Mouse (Mus musculus): Measurements from ENCODE around the gene Ak2. TPM values are rescaled to one million over a fixed set of nuclear protein-coding genes. Genes with fewer than 3 reads are reported as not detected.

Ak2 gene
- polyA plus RNA-seq, 1 experiment from 2014 or later: 64.7 TPM

DNA sequence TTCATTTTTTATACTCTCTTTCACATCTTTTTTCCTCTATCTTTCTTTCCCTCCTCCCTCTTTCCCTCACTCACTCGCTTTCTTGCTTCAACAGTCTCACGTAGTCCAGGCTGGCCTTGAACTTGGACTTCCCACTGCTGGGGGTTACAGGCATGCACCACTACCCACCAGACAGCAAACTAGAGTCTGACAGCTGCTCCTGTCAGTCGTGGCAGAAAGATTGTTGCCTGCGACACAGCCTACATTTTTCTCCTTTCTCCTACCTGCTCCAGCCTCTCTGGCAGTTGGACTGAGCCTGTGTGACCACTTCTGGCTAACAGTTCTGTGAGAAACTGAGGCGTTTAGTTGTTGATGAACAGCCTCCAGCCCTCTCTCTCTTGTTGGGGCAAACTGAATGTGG, 63.8 kb downstream of the Ak2 start:
- H3K36me3 ChIP-seq (ENCODE audit: inconsistent target): no peaks in the 10 kb centered on the region
- H3K4me3 ChIP-seq (ENCODE audit: inconsistent target): no peak overlapping the region
- H3K79me2 ChIP-seq (ENCODE audit: inconsistent target): peaks cover 21% of the 10 kb centered on the region
- WGBS (ENCODE audit: missing documents): 95% methylated on average over 3 of the region's 5 CpGs
- no peak overlapping the region for H3K27ac ChIP-seq

DNA sequence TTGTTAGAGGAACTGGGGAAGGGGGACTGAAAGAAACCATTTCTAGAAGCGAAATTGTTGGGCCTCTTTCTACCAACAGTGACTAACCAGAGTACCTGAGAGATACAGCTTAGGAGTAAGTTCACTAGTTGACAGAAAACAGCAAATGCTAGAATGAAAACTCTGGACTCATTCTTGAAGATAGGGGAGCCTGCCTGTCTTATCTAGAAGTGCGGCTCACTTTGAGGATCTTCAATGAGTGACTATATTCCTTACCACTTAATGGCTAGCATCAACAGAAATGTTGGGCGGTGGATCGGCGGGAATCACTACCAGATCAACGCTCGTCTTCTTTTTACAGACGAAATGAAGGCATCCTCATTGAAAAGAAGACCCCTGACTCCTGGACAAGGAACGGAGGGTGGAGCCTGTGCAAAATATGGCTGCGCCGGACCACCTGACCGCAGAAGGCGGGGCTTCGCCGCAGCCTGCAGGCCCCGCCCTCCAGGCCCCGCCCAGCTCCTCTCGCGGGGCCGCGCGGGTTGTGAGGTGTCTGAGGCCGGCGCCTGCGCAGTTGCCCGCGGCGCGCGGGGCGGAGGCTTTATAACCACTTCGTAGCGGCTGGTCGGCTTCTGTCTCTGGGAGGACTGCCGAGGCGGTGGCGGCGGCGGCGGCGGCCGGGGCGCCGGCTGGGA, 65.9 kb downstream of the Ak2 start:
- no peak overlapping the region for H3K27ac ChIP-seq
- peaks cover 42% of the 10 kb centered on the region for H3K79me2 ChIP-seq (ENCODE audit: inconsistent target)
- 5% methylated on average over 43 of the region's 44 CpGs for WGBS (ENCODE audit: missing documents)
- H3K4me3 ChIP-seq (ENCODE audit: inconsistent target): peak overlapping the region; percentile 26
- H3K36me3 ChIP-seq (ENCODE audit: inconsistent target): no peaks in the 10 kb centered on the region

DNA sequence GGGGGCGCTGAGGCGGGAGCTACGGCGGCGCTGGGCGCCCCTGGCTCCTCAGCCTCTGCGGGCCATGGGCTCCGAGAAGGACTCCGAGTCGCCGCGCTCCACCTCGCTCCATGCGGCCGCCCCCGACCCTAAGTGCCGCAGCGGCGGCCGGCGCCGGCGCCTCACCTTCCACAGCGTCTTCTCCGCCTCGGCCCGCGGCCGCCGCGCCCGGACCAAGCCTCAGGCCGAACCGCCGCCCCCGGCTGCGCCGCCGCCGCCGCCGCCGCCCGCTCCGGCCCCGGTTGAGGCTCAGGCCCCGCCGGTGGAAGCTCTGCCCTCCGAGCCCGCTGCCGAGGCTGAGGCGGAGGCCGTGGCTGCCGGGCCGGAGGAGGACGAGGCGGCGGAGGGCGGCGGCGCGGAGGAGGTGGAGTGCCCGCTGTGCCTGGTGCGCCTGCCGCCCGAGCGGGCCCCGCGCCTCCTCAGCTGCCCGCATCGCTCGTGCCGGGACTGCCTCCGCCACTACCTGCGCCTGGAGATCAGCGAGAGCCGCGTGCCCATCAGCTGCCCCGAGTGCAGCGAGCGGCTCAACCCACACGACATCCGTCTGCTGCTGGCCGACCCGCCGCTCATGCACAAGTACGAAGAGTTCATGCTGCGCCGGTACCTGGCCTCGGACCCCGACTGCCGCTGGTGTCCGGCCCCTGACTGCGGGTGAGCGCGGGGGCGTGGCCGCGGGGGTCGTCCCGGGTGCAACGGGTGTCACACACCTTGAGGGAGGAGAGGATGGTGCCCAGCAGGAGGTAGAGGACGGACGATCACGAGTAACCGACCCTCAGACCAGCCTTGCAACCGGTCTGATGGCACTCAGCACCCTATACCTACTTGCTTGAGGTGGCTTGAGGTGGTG, 66.7 kb downstream of the Ak2 start, which contains the start of gene Rnf19b:
TSS of gene Rnf19b (plus strand) at position 65 of the 886 bp plus-strand sequence.
- under 1% methylated on average over 104 of the region's 107 CpGs for WGBS (ENCODE audit: missing documents)
- H3K79me2 ChIP-seq (ENCODE audit: inconsistent target): peaks cover 50% of the 10 kb centered on the region
- no peaks in the 10 kb centered on the region for H3K36me3 ChIP-seq (ENCODE audit: inconsistent target)
- peak within 1 kb of the TSS; percentile 88 for H3K4me3 ChIP-seq (ENCODE audit: inconsistent target)
- peak within 1 kb of the TSS; percentile 31; the same call in 1 of the 2 replicates for H3K27ac ChIP-seq

GRCm38 (mm10) chr4:129059125-129059551, 67.4 kb downstream of the Ak2 start:
- Histone ChIP-seq H3K4me3 (ENCODE audit: inconsistent target) (peak overlapping the region; percentile 88), H3K36me3 (ENCODE audit: inconsistent target) (no peaks in the 10 kb centered on the region), H3K79me2 (ENCODE audit: inconsistent target) (peaks cover 57% of the 10 kb centered on the region), H3K27ac (peak overlapping the region; percentile 31; the same call in 1 of the 2 replicates)
- 2% methylated on average over 13 of the region's 13 CpGs for WGBS (ENCODE audit: missing documents)

DNA sequence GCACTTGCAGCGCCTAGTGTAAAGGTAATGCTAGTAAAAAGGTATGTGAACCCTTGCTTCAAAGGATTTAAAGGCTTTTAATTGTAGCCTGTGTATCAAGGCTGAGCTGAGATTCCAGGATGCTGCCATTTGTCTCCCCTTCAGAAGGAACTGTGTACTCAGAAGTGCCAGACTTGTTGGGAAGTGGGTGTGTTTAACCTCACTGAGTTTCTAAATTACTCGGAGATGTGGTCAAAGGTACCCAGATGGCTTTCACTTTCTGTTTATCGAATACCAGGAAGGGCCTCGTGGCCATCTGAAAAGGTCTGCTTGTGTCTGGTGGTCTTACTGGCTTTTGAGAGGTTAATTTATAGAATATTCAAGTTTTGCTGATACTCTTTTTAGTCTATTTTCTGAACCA, 68.2 kb downstream of the Ak2 start:
- peak overlapping the region; percentile 88 for H3K4me3 ChIP-seq (ENCODE audit: inconsistent target)
- whole genome bisulfite sequencing (ENCODE audit: missing documents): 2% methylated on average over 4 of the region's 4 CpGs
- H3K27ac ChIP-seq: no peak overlapping the region
- no peaks in the 10 kb centered on the region for H3K36me3 ChIP-seq (ENCODE audit: inconsistent target)
- peaks cover 64% of the 10 kb centered on the region for H3K79me2 ChIP-seq (ENCODE audit: inconsistent target)

Other genes with a start within 250 kb of the Ak2 start
- gene A3galt2, start 236.6 kb upstream of the Ak2 start, polyA plus RNA-seq (2018): not detected in 3 replicates
- gene Zfp362, start 185.9 kb upstream of the Ak2 start, polyA plus RNA-seq (2018): 19.1 to 32.8 TPM (median 21.2 TPM) in 3 replicates
- gene Trim62, start 108.4 kb upstream of the Ak2 start, polyA plus RNA-seq (2018): 2.5 to 3.6 TPM (median 3.1 TPM) in 3 replicates
- gene Azin2, start 29.5 kb upstream of the Ak2 start, polyA plus RNA-seq (2018): 1.1 to 4.3 TPM (median 1.8 TPM) in 3 replicates
- gene Rnf19b, start 66.3 kb downstream of the Ak2 start, polyA plus RNA-seq (2018): 46.8 to 75.4 TPM (median 72.8 TPM) in 3 replicates
- gene Tmem54, start 113.6 kb downstream of the Ak2 start, polyA plus RNA-seq (2018): not detected in 3 replicates
- gene Hpca, start 130.1 kb downstream of the Ak2 start, polyA plus RNA-seq (2018): not detected in 3 replicates
- not detected in 3 replicates for gene Fndc5, start 145.0 kb downstream of the Ak2 start, polyA plus RNA-seq (2018)
- 12.7 to 13.9 TPM (median 12.9 TPM) in 3 replicates for gene S100pbp, start 197.8 kb downstream of the Ak2 start, polyA plus RNA-seq (2018)
- gene Yars, start 197.8 kb downstream of the Ak2 start, polyA plus RNA-seq (2018): 13.2 to 26.2 TPM (median 14.8 TPM) in 3 replicates